Mouse (Mus musculus) kidney, adult 2 months (tissue): ENCODE measurements around the gene Lin7a. TPM values are rescaled to one million over a fixed set of nuclear protein-coding genes. Genes with fewer than 3 reads are reported as not detected.
"Not testable (repeated sequence)": the region's sequence is repeated elsewhere in the genome, so short reads cannot be mapped to it uniquely, and the experiment has no call there.

Experiments used
- DNase-seq: peaks from one replicate; pipeline ENCODE4 v3.0.0; 2021
- H3K27ac ChIP-seq: fragments of 200-500 bp; 2 replicates; pipeline ENCODE4 v1.5.1; 2012; ENCODE audit warnings: low read depth, low read length, control low read depth, inconsistent platforms; ENCODE audit not compliant: insufficient read depth
- H3K27me3 ChIP-seq: fragments of 200-500 bp; replicated peaks from 2 replicates; pipeline ENCODE4 v1.6.1; 2012; ENCODE audit warnings: mild to moderate bottlenecking, moderate library complexity, low read length, inconsistent platforms; ENCODE audit not compliant: control insufficient read depth, insufficient read depth
- H3K36me3 ChIP-seq: fragments of 200-500 bp; 2 replicates; pipeline ENCODE4 v1.6.1; 2012; ENCODE audit warnings: mild to moderate bottlenecking, moderate library complexity, low read length, inconsistent platforms; ENCODE audit not compliant: control insufficient read depth, insufficient read depth
- H3K4me1 ChIP-seq: fragments of 200-500 bp; 2 replicates; pipeline ENCODE4 v1.6.1; 2011; ENCODE audit warnings: low read length; ENCODE audit not compliant: control insufficient read depth, insufficient read depth
- H3K4me3 ChIP-seq: fragments of 200-500 bp; 2 replicates; pipeline ENCODE4 v1.5.1; 2011; ENCODE audit warnings: mild to moderate bottlenecking, low read depth, low read length, control low read depth; ENCODE audit not compliant: insufficient read depth
- CTCF ChIP-seq: fragments of 200-500 bp; conservative IDR thresholded peaks from 2 replicates; pipeline ENCODE4 v1.5.1; 2011; ENCODE audit warnings: low read depth, mild to moderate bottlenecking, control low read depth, low read length, moderate library complexity, mixed read lengths; ENCODE audit not compliant: insufficient read depth, insufficient read length
- POLR2A ChIP-seq: fragments of 200-500 bp; IDR thresholded peaks from one replicate; pipeline ENCODE4 v1.6.1; 2011; ENCODE audit warnings: low read depth, low read length, control low read depth
- WGBS: fragments of 180-500 bp; shearing (Covaris S2); methylation state at CpG from one replicate; pipeline ENCODE4 v1.1.7; 2018; 5-methylcytosine and 5-hydroxymethylcytosine counted together
- polyA plus RNA-seq: library from polyadenylated mRNA; depleted of rRNA; stranded (reverse); fragments of >200 nt; gene quantifications from 2 replicates; pipeline ENCODE4 v1.2.3, GENCODE M21; 2012

Gene Lin7a
- polyA plus RNA-seq, 1 experiment, result 1.6 TPM

DNA sequence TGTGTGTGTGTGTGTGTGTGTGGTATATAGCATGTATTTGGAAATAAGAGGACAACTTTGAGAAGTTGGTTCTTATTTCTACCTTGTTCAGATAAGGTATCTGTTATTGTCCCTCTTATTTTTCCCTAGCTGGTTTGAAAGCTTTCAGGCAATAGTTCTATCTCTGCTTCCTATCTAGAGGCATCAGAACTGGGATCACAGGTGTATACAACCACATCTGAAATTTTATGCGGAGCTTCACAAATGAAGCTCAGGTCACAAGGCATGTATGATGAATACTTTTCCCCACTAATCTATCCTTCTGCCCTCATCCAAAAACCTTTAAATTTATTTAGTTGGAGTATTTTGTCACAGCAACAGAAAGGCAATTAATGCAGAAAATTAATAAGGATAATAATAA lies 33.8 kb upstream of the Lin7a start:
- 96% methylated on average over 1 of the region's 1 CpGs for WGBS
- Histone ChIP-seq H3K27me3 (no peaks in the 10 kb centered on the region), H3K4me3 (no peak overlapping the region), H3K4me1 (no peaks in the 10 kb centered on the region), H3K36me3 (no peaks in the 10 kb centered on the region), H3K27ac (no peak overlapping the region)
- no peak for TF ChIP-seq POLR2A
- no peak for TF ChIP-seq CTCF
- no peak for DNase-seq

- 68% methylated on average over 2 of the region's 2 CpGs for WGBS
Observed at GRCm38 (mm10) chr10:107238151-107238860, 33.2 kb upstream of the Lin7a start.

DNA sequence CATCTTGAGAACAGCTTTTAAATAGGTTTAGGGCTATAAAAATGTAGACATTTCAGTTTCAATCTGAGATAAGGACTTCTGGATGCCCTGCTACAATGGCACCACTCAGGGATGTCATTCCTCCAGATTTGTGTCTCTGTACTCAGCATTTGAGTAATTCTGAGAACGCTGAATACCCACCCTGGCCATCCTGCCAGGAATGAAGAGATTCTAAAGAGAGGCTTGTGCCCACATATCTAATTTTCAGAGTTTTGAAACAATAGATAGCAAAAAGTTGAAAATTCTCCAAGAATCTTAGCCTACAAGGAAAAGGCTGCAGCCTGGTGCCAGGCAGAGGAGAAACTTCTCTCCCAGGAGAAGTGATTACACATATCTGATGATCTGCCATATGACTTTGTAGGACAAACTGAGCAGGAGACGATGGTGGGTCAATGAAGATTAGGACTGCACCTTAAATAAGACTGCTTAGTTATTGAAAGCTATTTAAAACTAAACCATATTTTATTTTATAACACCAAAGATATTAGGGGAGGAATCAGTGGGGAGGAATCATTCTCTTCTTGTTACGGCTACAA lies 32.5 kb upstream of the Lin7a start:
- TF ChIP-seq POLR2A (no peak), CTCF (no peak)
- no peak overlapping the region for H3K4me3 ChIP-seq
- H3K4me1 ChIP-seq, result no peaks in the 10 kb centered on the region
- H3K27me3 ChIP-seq, result no peaks in the 10 kb centered on the region
- no peaks in the 10 kb centered on the region for H3K36me3 ChIP-seq
- DNase-seq, result no peak
- 74% methylated on average over 3 of the region's 3 CpGs for WGBS
- H3K27ac ChIP-seq, result no peak overlapping the region

More at GRCm38 (mm10) chr10:107238151-107238860, 33.2 kb upstream of the Lin7a start:
- H3K27me3 ChIP-seq, result no peaks in the 10 kb centered on the region
- H3K27ac ChIP-seq, result no peak overlapping the region
- no peaks in the 10 kb centered on the region for H3K36me3 ChIP-seq
- H3K4me1 ChIP-seq, result no peaks in the 10 kb centered on the region
- TF ChIP-seq POLR2A (no peak), CTCF (no peak)
- DNase-seq, result no peak
- no peak overlapping the region for H3K4me3 ChIP-seq

GRCm38 (mm10) chr10:107239651-107240330 lies 31.7 kb upstream of the Lin7a start:
- H3K4me3 ChIP-seq, result no peak overlapping the region

DNA sequence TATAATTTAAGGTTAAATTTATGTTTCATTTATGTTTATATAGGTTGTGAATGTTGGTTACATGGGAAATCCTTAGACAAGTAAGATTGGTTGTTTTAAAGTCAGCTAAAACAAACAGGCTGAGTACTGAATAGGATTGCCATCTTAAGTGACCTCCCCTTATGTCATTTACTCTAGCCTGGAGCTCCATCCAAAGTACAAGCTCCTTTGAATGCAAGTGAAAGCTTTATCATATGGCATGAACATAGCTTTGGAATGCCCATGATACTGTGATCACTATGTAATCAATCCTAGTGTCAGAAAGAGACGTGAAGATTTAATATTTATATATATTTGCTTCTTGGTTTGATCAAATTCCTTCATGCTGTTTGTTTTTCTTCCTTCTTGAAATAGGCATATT lies 31.0 kb upstream of the Lin7a start:
- H3K27ac ChIP-seq, result no peak overlapping the region
- DNase-seq, result no peak
- no peaks in the 10 kb centered on the region for H3K36me3 ChIP-seq
- TF ChIP-seq POLR2A (no peak), CTCF (no peak)
- H3K4me3 ChIP-seq, result no peak overlapping the region
- H3K27me3 ChIP-seq, result no peaks in the 10 kb centered on the region
- H3K4me1 ChIP-seq, result no peaks in the 10 kb centered on the region
- 79% methylated on average over 1 of the region's 1 CpGs for WGBS

More at GRCm38 (mm10) chr10:107239651-107240330, 31.7 kb upstream of the Lin7a start:
- 86% methylated on average over 2 of the region's 2 CpGs for WGBS
- Histone ChIP-seq H3K4me1 (no peaks in the 10 kb centered on the region), H3K27me3 (no peaks in the 10 kb centered on the region), H3K27ac (no peak overlapping the region), H3K36me3 (no peaks in the 10 kb centered on the region)
- no peak for DNase-seq
- TF ChIP-seq POLR2A (no peak), CTCF (no peak)

- no peak overlapping the region for H3K27ac ChIP-seq
- no peaks in the 10 kb centered on the region for H3K27me3 ChIP-seq
- H3K4me3 ChIP-seq, result no peak overlapping the region
- DNase-seq, result no peak
- TF ChIP-seq POLR2A, result no peak
- no peak for TF ChIP-seq CTCF
- no peaks in the 10 kb centered on the region for H3K36me3 ChIP-seq
- WGBS, result 91% methylated on average over 3 of the region's 3 CpGs
- H3K4me1 ChIP-seq, result no peaks in the 10 kb centered on the region
Observed at GRCm38 (mm10) chr10:107240986-107241385, 30.5 kb upstream of the Lin7a start.

- TF ChIP-seq POLR2A (no peak), CTCF (no peak)
- Histone ChIP-seq H3K27ac (no peak overlapping the region), H3K27me3 (no peaks in the 10 kb centered on the region), H3K36me3 (no peaks in the 10 kb centered on the region), H3K4me3 (no peak overlapping the region), H3K4me1 (no peaks in the 10 kb centered on the region)
- DNase-seq, result no peak
Observed at GRCm38 (mm10) chr10:107241406-107241805, 30.1 kb upstream of the Lin7a start.

DNA sequence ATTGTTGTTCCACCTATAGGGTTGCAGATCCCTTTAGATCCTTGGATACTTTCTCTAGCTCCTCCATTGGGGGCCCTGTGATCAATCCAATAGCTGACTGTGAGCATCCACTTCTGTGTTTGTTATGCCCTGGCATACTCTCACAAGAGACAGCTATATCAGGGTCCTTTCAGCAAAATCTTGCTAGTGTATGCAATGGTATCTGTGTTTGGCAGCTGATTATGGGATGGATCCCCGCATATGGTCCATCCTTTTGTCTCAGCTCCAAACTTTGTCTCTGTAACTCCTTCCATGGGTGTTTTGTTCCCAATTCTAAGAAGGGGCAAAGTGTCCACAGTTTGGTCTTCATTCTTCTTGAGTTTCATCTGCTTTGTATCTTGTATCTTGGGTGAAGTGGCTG lies 29.5 kb upstream of the Lin7a start:
- DNase-seq, H3K27me3 ChIP-seq: not testable (repeated sequence)
- 86% methylated on average over 1 of the region's 1 CpGs for WGBS

More for the DNA sequence above, 29.5 kb upstream of the Lin7a start:
- not testable (repeated sequence) for H3K4me1 ChIP-seq, H3K4me3 ChIP-seq, H3K36me3 ChIP-seq, H3K27ac ChIP-seq
